Mouse (Mus musculus): ENCODE measurements around the gene Nfe2l1.
A peak's percentile ranks its signal among the peaks of the same experiment; 100 is the strongest.

GRCm38 (mm10) chr11:96860564-96860963 is 30.8 kb upstream of the Nfe2l1 start:
- TF ChIP-seq CTCF (IDR thresholded peaks at IDR 0.05; ENCODE audit: low read depth) (peak; percentile 93), EP300 (IDR thresholded peaks at IDR 0.05; ENCODE audit: low read depth) (no peak)

Data from heart, postnatal 0 days (tissue).